Mouse (Mus musculus) activated CD4-positive, CD25-positive, alpha-beta regulatory T cell, adult 4 months (primary cell): Measurements from ENCODE around the gene Tmem115. TPM values are rescaled to one million over a fixed set of nuclear protein-coding genes. Genes with fewer than 3 reads are reported as not detected.
A peak's percentile ranks its signal among the peaks of the same experiment; 100 is the strongest.

ENCODE experiments used
- ATAC-seq: one replicate; pipeline ENCODE4 v1.8.0; 2017
- polyA plus RNA-seq, 2 experiments: library from polyadenylated mRNA; unstranded; fragments of 100-300 nt; shearing (Covaris generic); gene quantifications; one replicate each; pipeline ENCODE4 v1.2.1; 2017

The Tmem115 gene
- polyA plus RNA-seq, 2 experiments from 2014 or later = 19.3 to 24.9 TPM

GRCm38 (mm10) chr9:107522400-107522711 lies 11.4 kb upstream of the Tmem115 start:
- no peak for ATAC-seq

GRCm38 (mm10) chr9:107526198-107527026 lies 7.3 kb upstream of the Tmem115 start:
- ATAC-seq = peak; percentile 77

- no peak for ATAC-seq
Measured at GRCm38 (mm10) chr9:107534408-107535202, 860 bp downstream of the Tmem115 start.

GRCm38 (mm10) chr9:107538231-107538630 lies 4.5 kb downstream of the Tmem115 start:
- no peak for ATAC-seq

GRCm38 (mm10) chr9:107538711-107539110 lies 5.0 kb downstream of the Tmem115 start:
- ATAC-seq = no peak

- no peak for ATAC-seq
Measured at GRCm38 (mm10) chr9:107539940-107540339, 6.2 kb downstream of the Tmem115 start.

GRCm38 (mm10) chr9:107540420-107540819 lies 6.7 kb downstream of the Tmem115 start:
- ATAC-seq = no peak

- no peak for ATAC-seq
Measured at GRCm38 (mm10) chr9:107541005-107541404, 7.3 kb downstream of the Tmem115 start.

- peak; percentile 88 for ATAC-seq
Measured at GRCm38 (mm10) chr9:107541474-107542351, 8.0 kb downstream of the Tmem115 start, which contains the start of the genes Cyb561d2 and Nprl2. Cyb561d2 (minus strand) TSS chr9:107542193. Nprl2 (plus strand) TSS chr9:107542226.

GRCm38 (mm10) chr9:107542352-107542686 lies 8.6 kb downstream of the Tmem115 start:
- ATAC-seq = peak; percentile 2

GRCm38 (mm10) chr9:107542721-107543120 lies 9.0 kb downstream of the Tmem115 start:
- ATAC-seq = no peak

GRCm38 (mm10) chr9:107543299-107543698 lies 9.6 kb downstream of the Tmem115 start:
- ATAC-seq = no peak

- no peak for ATAC-seq
Measured at GRCm38 (mm10) chr9:107544196-107544700, 10.5 kb downstream of the Tmem115 start.

GRCm38 (mm10) chr9:107544729-107545128 lies 11.0 kb downstream of the Tmem115 start:
- ATAC-seq = no peak

- ATAC-seq = no peak
Measured at GRCm38 (mm10) chr9:107545199-107545598, 11.5 kb downstream of the Tmem115 start.

GRCm38 (mm10) chr9:107545602-107546001 lies 11.9 kb downstream of the Tmem115 start:
- no peak for ATAC-seq

GRCm38 (mm10) chr9:107547026-107547425 lies 13.3 kb downstream of the Tmem115 start, which contains the start of gene Zmynd10:
Zmynd10 (plus strand) TSS chr9:107547298.
- peak; percentile 16 for ATAC-seq

- no peak for ATAC-seq
Measured at GRCm38 (mm10) chr9:107547957-107548356, 14.2 kb downstream of the Tmem115 start.

GRCm38 (mm10) chr9:107548820-107549219 lies 15.1 kb downstream of the Tmem115 start:
- ATAC-seq = no peak

- no peak for ATAC-seq
Measured at GRCm38 (mm10) chr9:107549297-107550074, 15.7 kb downstream of the Tmem115 start.

- ATAC-seq = no peak
Measured at GRCm38 (mm10) chr9:107550491-107551116, 16.9 kb downstream of the Tmem115 start.
